Mouse (Mus musculus) heart, embryonic 12.5 days (tissue): ENCODE results near the gene Lix1. TPM values are rescaled to one million over a fixed set of nuclear protein-coding genes. Genes with fewer than 3 reads are reported as not detected.

Experiments used
- ATAC-seq: fragments of 200-750 bp; cut with Nextera tagmentation; 2 replicates; pipeline ENCODE4 v1.8.0; 2017; ENCODE audit warnings: moderate TSS enrichment, moderate library complexity; ENCODE audit not compliant: insufficient number of reproducible peaks, low FRiP score
- H3K27ac ChIP-seq: fragments of 300-500 bp; sonication (generic); 2 replicates; pipeline ENCODE4 v1.5.1; 2016; ENCODE audit warnings: mild to moderate bottlenecking, moderate library complexity; ENCODE audit not compliant: poor library complexity, severe bottlenecking
- H3K27me3 ChIP-seq: fragments of 300-500 bp; sonication (generic); replicated peaks from 2 replicates; pipeline ENCODE4 v1.6.1; 2016; ENCODE audit warnings: mild to moderate bottlenecking, moderate library complexity
- H3K36me3 ChIP-seq: fragments of 300-500 bp; sonication (generic); 2 replicates; pipeline ENCODE4 v1.6.1; 2016; ENCODE audit warnings: mild to moderate bottlenecking, moderate library complexity
- H3K4me1 ChIP-seq: fragments of 300-500 bp; sonication (generic); replicated peaks from 2 replicates; pipeline ENCODE4 v1.6.1; 2016; ENCODE audit warnings: mild to moderate bottlenecking
- H3K4me2 ChIP-seq: fragments of 300-500 bp; sonication (generic); 2 replicates; pipeline ENCODE4 v1.6.1; 2016; ENCODE audit warnings: mild to moderate bottlenecking, moderate library complexity
- H3K4me3 ChIP-seq: fragments of 300-500 bp; sonication (generic); 2 replicates; pipeline ENCODE4 v1.5.1; 2016; ENCODE audit warnings: mild to moderate bottlenecking
- H3K9ac ChIP-seq: fragments of 300-500 bp; sonication (generic); 2 replicates; pipeline ENCODE4 v1.6.1; 2016; ENCODE audit warnings: mild to moderate bottlenecking, moderate library complexity
- H3K9me3 ChIP-seq: fragments of 300-500 bp; sonication (generic); replicated peaks from 2 replicates; pipeline ENCODE4 v1.6.1; 2016; ENCODE audit warnings: mild to moderate bottlenecking, moderate library complexity
- WGBS: fragments of 180-500 bp; shearing (Covaris S2); methylation state at CpG from one replicate; pipeline ENCODE4 v1.1.7; 2016; 5-methylcytosine and 5-hydroxymethylcytosine counted together
- polyA plus RNA-seq: library from polyadenylated mRNA; unstranded; fragments of >200 nt; fragmentation: Nextera tagmentation; extraction: Ambion mirVana; gene quantifications from 2 replicates; pipeline ENCODE4 v1.2.1, GENCODE M21; 2016

Lix1 gene
- polyA plus RNA-seq, 1 experiment from 2014 or later, result 4.5 TPM

GRCm38 (mm10) chr17:17498848-17499247 is 96.4 kb downstream of the Lix1 start:
- 45% methylated on average over 1 of the region's 1 CpGs for WGBS
- Histone ChIP-seq H3K27ac (no peak overlapping the region), H3K36me3 (no peaks in the 10 kb centered on the region), H3K4me3 (no peak overlapping the region), H3K4me2 (no peak overlapping the region), H3K9me3 (no peaks in the 10 kb centered on the region), H3K27me3 (no peaks in the 10 kb centered on the region), H3K4me1 (0 out of 2 replicates have a peak, but pooled peaks cover 5% of the 10 kb centered on the region), H3K9ac (no peak overlapping the region)
- no peak for ATAC-seq

- H3K9ac ChIP-seq, result no peak overlapping the region
- no peak for ATAC-seq
- no peak overlapping the region for H3K4me3 ChIP-seq
- H3K9me3 ChIP-seq, result no peaks in the 10 kb centered on the region
- H3K4me1 ChIP-seq, result 0 out of 2 replicates have a peak, but pooled peaks cover 5% of the 10 kb centered on the region
- H3K36me3 ChIP-seq, result no peaks in the 10 kb centered on the region
- H3K27ac ChIP-seq, result no peak overlapping the region
- WGBS, result 31% methylated on average over 3 of the region's 3 CpGs
- H3K4me2 ChIP-seq, result no peak overlapping the region
- no peaks in the 10 kb centered on the region for H3K27me3 ChIP-seq
These were observed 96.8 kb downstream of the Lix1 start for GRCm38 (mm10) chr17:17499278-17499677.

GRCm38 (mm10) chr17:17506677-17507076 is 104.2 kb downstream of the Lix1 start:
- Histone ChIP-seq H3K36me3 (no peaks in the 10 kb centered on the region), H3K4me1 (no peaks in the 10 kb centered on the region), H3K9me3 (0 out of 2 replicates have a peak, but pooled peaks cover 3% of the 10 kb centered on the region), H3K4me3 (no peak overlapping the region), H3K4me2 (no peak overlapping the region), H3K27ac (no peak overlapping the region), H3K27me3 (no peaks in the 10 kb centered on the region), H3K9ac (no peak overlapping the region)
- WGBS, result 77% methylated on average over 10 of the region's 10 CpGs
- no peak for ATAC-seq

Other genes with a start within 250 kb of the Lix1 start
- gene Riok2, start 28.4 kb upstream of the Lix1 start, polyA plus RNA-seq, result 22.5 and 23.4 TPM in 2 replicates
- gene Lnpep, start 222.4 kb downstream of the Lix1 start, polyA plus RNA-seq, result 13.8 and 15.1 TPM in 2 replicates